Mouse (Mus musculus): ENCODE data around the gene Ipo13. TPM values are rescaled to one million over a fixed set of nuclear protein-coding genes. Genes with fewer than 3 reads are reported as not detected.

The Ipo13 gene
- polyA plus RNA-seq (2015; fragmentation: Illumina TruSeq; extraction: RNeasy Lipid Tissue Mini Kit (QIAGEN cat#74804); ENCODE audit: low read depth, low replicate concordance), result 68.0 TPM

GRCm38 (mm10) chr4:117914591-117915442, at the start of gene Ipo13:
Ipo13 (minus strand) TSS chr4:117914999.

DNA sequence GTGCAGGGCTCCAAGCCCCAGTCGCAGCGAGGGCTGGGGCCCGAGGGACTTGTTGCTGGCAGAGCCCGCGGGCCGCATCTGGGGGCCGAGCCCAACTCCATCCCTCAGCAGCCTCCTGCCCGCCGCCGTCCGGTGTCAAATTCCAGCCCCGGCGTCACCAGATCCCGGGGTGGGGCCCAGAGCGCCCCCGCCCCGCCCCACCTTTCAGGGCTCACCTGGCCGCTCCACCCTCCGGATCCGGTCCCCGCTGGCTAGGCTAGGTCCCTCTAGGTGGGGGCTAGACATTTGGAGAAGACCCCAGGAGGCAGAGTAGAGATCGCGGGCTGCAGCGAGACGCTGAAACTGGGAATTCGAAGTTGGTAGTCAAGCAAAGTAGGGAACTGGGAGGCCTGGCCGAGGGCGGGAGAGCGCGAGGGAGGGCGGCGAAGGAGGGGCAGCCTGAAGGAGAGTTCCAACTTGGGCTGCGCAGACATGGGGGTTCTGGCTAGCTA, 14.6 kb upstream of the Ipo13 start, which contains the start of gene Artn:
Artn (minus strand) TSS at position 373 of the 491 bp plus-strand sequence.

GRCm38 (mm10) chr4:117891738-117892161, 23.0 kb downstream of the Ipo13 start, which contains the start of gene Dph2:
Dph2 (minus strand) TSS chr4:117892032.

GRCm38 (mm10) chr4:117887133-117887532, 27.7 kb downstream of the Ipo13 start, which contains the start of gene Atp6v0b:
Atp6v0b (minus strand) TSS chr4:117887333.

DNA sequence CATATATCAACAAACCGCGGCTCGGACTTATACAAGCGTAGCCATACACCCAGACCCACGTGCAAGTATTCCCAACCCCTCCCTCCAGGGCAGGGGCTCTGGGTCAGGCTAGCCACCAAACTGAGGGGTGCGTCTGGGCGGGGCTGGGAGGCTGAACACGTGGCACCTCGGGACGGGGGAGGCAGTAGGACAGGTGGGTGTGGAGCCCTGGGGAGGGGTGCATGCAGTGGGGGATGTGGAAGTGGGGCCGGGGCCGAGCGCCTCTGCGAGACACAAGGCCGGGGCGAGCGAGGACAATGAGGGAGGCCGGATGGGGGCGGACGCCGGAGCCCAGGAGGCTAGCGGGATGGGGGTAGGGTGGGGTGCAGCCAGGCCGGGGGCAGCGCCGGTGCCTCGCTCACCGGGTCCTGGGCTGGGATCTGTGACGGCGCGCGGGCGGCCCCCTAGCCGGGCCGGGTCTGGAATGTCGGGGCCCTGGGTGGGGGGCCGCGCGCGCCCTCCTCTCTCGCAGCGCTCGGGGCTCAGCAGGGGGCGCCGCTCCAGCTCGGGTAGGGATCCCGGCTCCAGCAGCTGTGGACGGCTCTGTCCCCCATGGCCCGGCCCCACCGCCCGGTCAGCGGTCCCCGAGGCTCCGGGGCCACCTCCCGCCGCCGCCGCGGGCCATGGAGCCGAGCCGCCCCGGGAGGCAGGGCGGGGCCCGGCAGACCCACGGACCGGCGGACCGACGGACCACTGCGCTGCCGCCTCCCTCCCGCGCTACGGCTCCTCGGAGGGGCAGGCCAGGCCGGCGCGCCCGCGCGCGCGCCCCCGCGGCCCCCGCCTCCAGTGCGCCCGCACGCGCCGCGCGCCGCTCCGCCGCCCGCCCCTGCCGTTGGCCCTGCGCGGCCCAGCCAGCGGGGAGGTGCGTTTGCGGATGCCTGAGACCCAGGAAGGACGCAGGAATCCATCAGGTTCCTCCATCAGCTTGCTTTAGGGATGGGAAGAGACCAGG, 31.8 kb downstream of the Ipo13 start, which contains the start of gene B4galt2:
B4galt2 (minus strand) TSS at position 787 of the 991 bp plus-strand sequence.

DNA sequence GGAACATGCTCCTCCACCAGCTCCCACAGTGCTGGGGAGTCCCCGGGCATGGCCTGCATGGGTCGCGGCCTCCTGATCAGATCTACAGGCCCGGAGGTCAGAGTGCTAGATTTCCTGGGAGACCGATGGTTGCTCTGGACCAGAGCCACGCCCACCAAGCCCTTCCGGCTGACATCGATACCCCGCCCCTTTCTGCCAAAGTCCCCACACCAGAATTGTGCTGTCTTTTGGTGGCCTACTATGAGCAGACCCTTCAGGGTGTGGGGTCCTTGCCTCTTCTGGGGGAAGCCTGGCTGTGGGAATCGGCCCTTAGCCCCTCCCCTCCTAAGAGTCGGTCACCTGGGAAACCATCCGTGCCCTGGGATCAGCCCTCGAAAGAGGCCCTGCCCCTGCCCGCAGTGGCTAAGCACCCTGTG, 42.3 kb downstream of the Ipo13 start, which contains the start of gene Ccdc24:
Ccdc24 (minus strand) TSS at position 87 of the 416 bp plus-strand sequence.

Other genes with a start within 250 kb of the Ipo13 start
- gene Dmap1, start 232.7 kb downstream of the Ipo13 start, polyA plus RNA-seq (2015; fragmentation: Illumina TruSeq; extraction: RNeasy Lipid Tissue Mini Kit (QIAGEN cat#74804); ENCODE audit: low read depth, low replicate concordance), result 37.4 TPM
- not detected for gene Gm12845, start 190.6 kb downstream of the Ipo13 start, polyA plus RNA-seq (2015; fragmentation: Illumina TruSeq; extraction: RNeasy Lipid Tissue Mini Kit (QIAGEN cat#74804); ENCODE audit: low read depth, low replicate concordance)
- gene Klf17, start 149.4 kb downstream of the Ipo13 start, polyA plus RNA-seq (2015; fragmentation: Illumina TruSeq; extraction: RNeasy Lipid Tissue Mini Kit (QIAGEN cat#74804); ENCODE audit: low read depth, low replicate concordance), result not detected
- gene Slc6a9, start 80.5 kb downstream of the Ipo13 start, polyA plus RNA-seq (2015; fragmentation: Illumina TruSeq; extraction: RNeasy Lipid Tissue Mini Kit (QIAGEN cat#74804); ENCODE audit: low read depth, low replicate concordance), result 49.6 TPM
- gene Ccdc24, start 42.4 kb downstream of the Ipo13 start, polyA plus RNA-seq (2015; fragmentation: Illumina TruSeq; extraction: RNeasy Lipid Tissue Mini Kit (QIAGEN cat#74804); ENCODE audit: low read depth, low replicate concordance), result 0.62 TPM
- gene B4galt2, start 31.5 kb downstream of the Ipo13 start, polyA plus RNA-seq (2015; fragmentation: Illumina TruSeq; extraction: RNeasy Lipid Tissue Mini Kit (QIAGEN cat#74804); ENCODE audit: low read depth, low replicate concordance), result 73.1 TPM
- gene Atp6v0b, start 27.7 kb downstream of the Ipo13 start, polyA plus RNA-seq (2015; fragmentation: Illumina TruSeq; extraction: RNeasy Lipid Tissue Mini Kit (QIAGEN cat#74804); ENCODE audit: low read depth, low replicate concordance), result 631 TPM
- gene Dph2, start 23.0 kb downstream of the Ipo13 start, polyA plus RNA-seq (2015; fragmentation: Illumina TruSeq; extraction: RNeasy Lipid Tissue Mini Kit (QIAGEN cat#74804); ENCODE audit: low read depth, low replicate concordance), result 10.2 TPM
- gene Artn, start 14.8 kb upstream of the Ipo13 start, polyA plus RNA-seq (2015; fragmentation: Illumina TruSeq; extraction: RNeasy Lipid Tissue Mini Kit (QIAGEN cat#74804); ENCODE audit: low read depth, low replicate concordance), result 0.58 TPM
- gene St3gal3, start 219.9 kb upstream of the Ipo13 start, polyA plus RNA-seq (2015; fragmentation: Illumina TruSeq; extraction: RNeasy Lipid Tissue Mini Kit (QIAGEN cat#74804); ENCODE audit: low read depth, low replicate concordance), result 48.6 TPM